Mouse (Mus musculus): Measurements from ENCODE around the gene Leo1.

Leo1 gene

GRCm38 (mm10) chr9:75440796-75441666 lies at the start of gene Leo1:
Leo1 (plus strand) TSS chr9:75441524.
- DNase-seq (ENCODE audit: extremely low read depth, low read depth) = peak; percentile 86

- no peak for DNase-seq (ENCODE audit: extremely low read depth, low read depth)
Measured at GRCm38 (mm10) chr9:75393251-75393650, 48.1 kb upstream of the Leo1 start.

GRCm38 (mm10) chr9:75395971-75396370 lies 45.4 kb upstream of the Leo1 start:
- no peak for DNase-seq (ENCODE audit: extremely low read depth, low read depth)

GRCm38 (mm10) chr9:75399069-75399468 lies 42.3 kb upstream of the Leo1 start:
- DNase-seq (ENCODE audit: extremely low read depth, low read depth) = no peak

DNA sequence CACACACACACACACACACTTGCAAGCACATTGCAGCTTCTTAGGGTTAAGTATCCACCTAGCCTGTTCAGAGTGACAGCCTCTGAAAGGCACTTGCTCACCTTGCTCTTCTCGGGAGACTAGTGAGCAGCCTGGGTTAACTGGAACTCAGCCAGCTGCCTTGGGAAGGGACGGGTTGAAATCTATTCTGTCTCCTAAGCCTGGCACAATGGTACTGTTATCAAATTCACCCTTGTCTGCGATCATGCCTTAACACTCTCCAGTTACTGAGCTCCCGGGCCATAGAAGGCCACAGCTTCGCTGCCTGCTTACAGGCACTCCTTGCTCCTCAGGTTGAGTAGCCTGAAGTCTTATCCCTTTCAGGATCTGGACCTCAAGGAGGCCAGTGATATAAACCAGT lies 40.7 kb upstream of the Leo1 start:
- DNase-seq (ENCODE audit: extremely low read depth, low read depth) = no peak

DNA sequence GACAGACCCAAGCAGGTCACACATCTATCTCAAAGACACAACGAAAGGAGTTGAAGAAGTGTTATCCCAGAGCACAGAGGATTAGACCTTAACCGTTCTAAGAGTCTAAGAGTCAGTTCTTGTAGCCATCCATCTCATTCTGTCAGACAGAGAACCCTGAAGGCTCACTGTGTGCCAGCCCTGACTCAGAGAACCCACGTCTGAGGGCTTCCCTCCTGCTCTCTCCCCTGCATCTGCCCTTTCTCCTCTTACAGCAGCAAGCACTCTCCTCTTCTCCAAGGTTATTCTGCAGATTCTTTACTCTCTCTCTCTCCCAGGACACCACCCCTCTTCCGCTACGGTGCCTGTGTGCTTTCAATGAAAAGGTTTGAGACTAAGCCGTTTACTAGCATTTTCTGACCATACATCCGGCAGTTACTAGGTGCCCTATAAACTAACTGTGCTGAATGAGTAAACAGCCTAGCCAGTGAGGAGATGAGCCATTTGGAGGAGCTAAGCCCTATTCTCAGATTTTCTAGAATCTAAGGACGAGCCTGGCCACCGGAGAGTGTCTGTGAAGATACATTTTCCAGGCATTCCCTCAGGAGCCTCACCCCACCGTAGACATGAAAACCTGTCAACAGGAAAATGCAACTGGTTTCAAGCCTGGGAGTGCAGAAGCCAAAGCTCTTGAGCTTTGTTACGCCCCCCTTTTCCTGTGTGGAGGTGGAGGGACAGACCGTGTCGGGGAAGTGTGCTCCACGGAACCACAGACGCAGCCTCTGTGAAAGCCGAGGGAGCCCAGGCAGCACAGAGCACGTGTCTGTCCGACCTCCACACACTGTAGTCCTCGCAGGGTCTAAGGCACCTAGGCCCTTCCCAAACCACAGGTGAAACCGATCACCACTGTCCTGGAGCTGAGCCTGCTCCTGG lies 39.5 kb upstream of the Leo1 start:
- DNase-seq (ENCODE audit: extremely low read depth, low read depth) = no peak

GRCm38 (mm10) chr9:75403520-75403919 lies 37.8 kb upstream of the Leo1 start:
- no peak for DNase-seq (ENCODE audit: extremely low read depth, low read depth)

DNA sequence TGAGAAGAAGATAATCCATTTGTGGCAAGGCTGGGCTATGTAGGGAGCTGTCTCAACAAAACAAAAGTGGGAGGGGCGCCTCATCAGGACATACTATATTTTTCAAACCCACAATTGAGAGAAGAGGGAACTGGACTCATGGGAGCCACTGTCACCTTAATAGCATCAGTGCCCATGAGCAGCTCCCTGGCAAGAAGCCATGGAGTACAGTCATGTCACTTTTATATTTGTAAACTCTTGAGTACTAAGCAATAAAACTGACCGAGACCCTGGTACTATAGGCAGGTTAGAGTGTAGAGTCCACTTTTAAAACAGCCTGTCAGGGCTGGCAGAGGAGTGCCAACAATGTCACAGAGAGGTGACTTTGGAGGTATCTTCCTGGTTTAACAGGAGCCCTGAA lies 35.2 kb upstream of the Leo1 start:
- no peak for DNase-seq (ENCODE audit: extremely low read depth, low read depth)

DNA sequence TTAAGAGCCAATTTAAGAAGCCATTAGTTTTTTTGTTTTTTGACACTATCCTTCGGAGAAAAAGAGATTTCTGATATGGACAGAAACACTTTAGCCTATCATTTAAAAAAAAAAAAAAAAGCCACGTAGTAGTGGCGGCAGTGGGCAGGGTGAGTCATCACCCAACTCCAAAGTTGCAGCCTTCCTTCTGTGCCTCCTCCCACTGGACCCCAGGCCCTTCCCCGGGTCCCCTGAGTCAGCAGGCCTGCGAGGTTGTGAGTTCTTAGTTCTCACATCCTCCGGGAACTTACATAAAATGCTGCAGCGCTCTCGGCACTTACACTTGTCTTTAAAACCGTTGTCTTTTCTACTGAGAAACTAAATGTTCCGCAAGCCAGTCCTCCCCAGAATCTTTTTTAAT lies 33.5 kb upstream of the Leo1 start:
- DNase-seq (ENCODE audit: extremely low read depth, low read depth) = no peak

- DNase-seq (ENCODE audit: extremely low read depth, low read depth) = no peak
Measured at GRCm38 (mm10) chr9:75408204-75408826, 33.0 kb upstream of the Leo1 start.

GRCm38 (mm10) chr9:75409031-75409851 lies 32.1 kb upstream of the Leo1 start:
- peak; percentile 36 for DNase-seq (ENCODE audit: extremely low read depth, low read depth)

GRCm38 (mm10) chr9:75409852-75410378 lies 31.4 kb upstream of the Leo1 start, which contains the start of gene Mapk6:
Mapk6 (minus strand) TSS chr9:75410005.
- DNase-seq (ENCODE audit: extremely low read depth, low read depth) = no peak

DNA sequence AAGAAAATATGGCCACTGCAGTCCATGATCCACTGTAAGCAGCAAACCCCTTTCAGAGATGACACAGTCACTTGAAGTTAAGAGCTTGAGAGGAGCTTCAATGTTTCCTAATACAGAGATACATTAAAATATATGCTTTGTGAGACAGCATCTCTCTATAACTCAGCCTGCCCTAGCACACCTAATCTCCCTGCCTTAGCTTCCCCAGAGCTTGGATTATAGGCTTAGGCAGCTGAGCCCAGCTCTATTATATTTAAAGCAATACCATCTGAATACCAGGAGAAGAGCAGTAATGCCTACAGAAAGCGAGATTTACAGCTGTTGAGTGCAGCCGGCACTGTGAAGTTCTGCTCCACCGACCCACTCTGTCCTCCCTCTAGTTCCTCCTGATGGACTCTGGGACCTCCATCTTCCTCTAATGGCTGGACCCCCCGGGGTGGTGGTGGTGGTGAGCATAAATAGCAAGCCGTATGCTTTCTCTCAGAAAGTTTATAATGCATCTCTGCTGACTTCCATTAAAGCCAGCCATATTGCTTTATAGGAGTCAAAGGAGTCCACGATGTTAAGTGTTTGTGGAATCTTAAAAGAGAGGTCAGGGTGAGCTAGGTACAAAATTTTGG lies 30.3 kb upstream of the Leo1 start:
- DNase-seq (ENCODE audit: extremely low read depth, low read depth) = no peak

- no peak for DNase-seq (ENCODE audit: extremely low read depth, low read depth)
Measured at GRCm38 (mm10) chr9:75411584-75411983, 29.7 kb upstream of the Leo1 start.

GRCm38 (mm10) chr9:75413206-75413605 lies 28.1 kb upstream of the Leo1 start:
- no peak for DNase-seq (ENCODE audit: extremely low read depth, low read depth)

GRCm38 (mm10) chr9:75414204-75414603 lies 27.1 kb upstream of the Leo1 start:
- DNase-seq (ENCODE audit: extremely low read depth, low read depth) = no peak

GRCm38 (mm10) chr9:75422251-75422691 lies 19.1 kb upstream of the Leo1 start:
- no peak for DNase-seq (ENCODE audit: extremely low read depth, low read depth)

GRCm38 (mm10) chr9:75423683-75424082 lies 17.6 kb upstream of the Leo1 start:
- no peak for DNase-seq (ENCODE audit: extremely low read depth, low read depth)

DNA sequence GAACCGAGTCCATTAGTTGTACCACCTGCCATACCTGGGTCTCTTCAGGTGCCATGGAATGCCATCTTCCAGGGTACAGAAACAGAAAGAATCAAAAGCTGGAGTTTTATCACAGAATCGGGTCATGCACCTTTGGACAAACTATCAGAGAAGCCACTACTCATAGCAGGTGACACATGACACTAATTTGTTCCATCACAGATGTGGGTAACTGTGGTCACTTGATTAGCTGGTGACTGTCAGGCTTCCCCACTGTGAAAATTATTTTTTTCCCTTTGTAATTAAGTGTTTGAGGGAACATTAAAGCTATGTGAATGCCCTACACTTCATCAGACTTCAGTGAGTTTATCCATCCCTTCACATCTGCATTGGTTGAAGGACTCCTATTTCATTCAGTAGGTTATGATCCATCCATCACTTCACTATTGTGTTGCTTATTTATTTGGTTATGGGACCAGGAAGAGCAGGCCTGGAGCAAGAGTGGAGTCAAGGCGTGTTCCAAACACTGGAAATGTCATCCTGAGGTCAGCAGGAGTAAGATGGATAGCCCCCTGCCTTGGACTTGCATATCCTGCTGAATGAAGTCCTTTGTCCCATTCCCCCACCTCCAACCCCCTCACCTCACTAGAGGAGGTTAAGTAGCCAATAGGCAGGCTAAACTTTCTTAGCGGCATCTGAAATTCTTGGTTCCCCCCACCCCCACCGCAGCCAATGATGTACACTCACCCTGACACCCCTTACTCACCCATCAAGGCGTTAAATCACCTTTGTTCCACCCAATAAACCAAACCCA lies 16.8 kb upstream of the Leo1 start:
- no peak for DNase-seq (ENCODE audit: extremely low read depth, low read depth)
